Mouse (Mus musculus) stomach, embryonic 15.5 days (tissue): ENCODE results near the gene Gm9817. TPM values are rescaled to one million over a fixed set of nuclear protein-coding genes. Genes with fewer than 3 reads are reported as not detected.

ENCODE experiments used
- ATAC-seq: fragments of 200-750 bp; cut with Nextera tagmentation; 2 replicates; pipeline ENCODE4 v1.8.0; 2017; ENCODE audit warnings: low read depth, moderate number of reproducible peaks, moderate TSS enrichment; ENCODE audit not compliant: insufficient read depth, low FRiP score
- H3K27ac ChIP-seq: fragments of 300-500 bp; sonication (generic); 2 replicates; pipeline ENCODE4 v1.5.1; 2015; ENCODE audit warnings: mild to moderate bottlenecking, inconsistent platforms
- H3K27me3 ChIP-seq: fragments of 300-500 bp; sonication (generic); replicated peaks from 2 replicates; pipeline ENCODE4 v1.6.1; 2015; ENCODE audit warnings: inconsistent platforms
- H3K36me3 ChIP-seq: fragments of 300-500 bp; sonication (generic); 2 replicates; pipeline ENCODE4 v1.6.1; 2015; ENCODE audit warnings: inconsistent platforms
- H3K4me1 ChIP-seq: fragments of 300-500 bp; sonication (generic); 2 replicates; pipeline ENCODE4 v1.6.1; 2015; ENCODE audit warnings: inconsistent platforms
- H3K4me2 ChIP-seq: fragments of 300-500 bp; sonication (generic); 2 replicates; pipeline ENCODE4 v1.6.1; 2015; ENCODE audit warnings: mild to moderate bottlenecking, inconsistent platforms
- H3K4me3 ChIP-seq: fragments of 300-500 bp; sonication (generic); replicated peaks from 2 replicates; pipeline ENCODE4 v1.5.1; 2015; ENCODE audit warnings: inconsistent platforms
- H3K9ac ChIP-seq: fragments of 300-500 bp; sonication (generic); 2 replicates; pipeline ENCODE4 v1.6.1; 2015; ENCODE audit warnings: inconsistent platforms
- H3K9me3 ChIP-seq: fragments of 300-500 bp; sonication (generic); 2 replicates; pipeline ENCODE4 v1.6.1; 2016; ENCODE audit warnings: inconsistent platforms
- WGBS: fragments of 180-500 bp; shearing (Covaris S2); methylation state at CpG from one replicate; pipeline ENCODE4 v1.1.7; 2015; 5-methylcytosine and 5-hydroxymethylcytosine counted together
- polyA plus RNA-seq: library from polyadenylated mRNA; unstranded; fragments of >200 nt; fragmentation: Nextera tagmentation; extraction: Ambion mirVana; gene quantifications from 2 replicates; pipeline ENCODE4 v1.2.1, GENCODE M21; 2015

Gm9817 gene
- polyA plus RNA-seq, 1 experiment from 2014 or later: 0.13 TPM

DNA sequence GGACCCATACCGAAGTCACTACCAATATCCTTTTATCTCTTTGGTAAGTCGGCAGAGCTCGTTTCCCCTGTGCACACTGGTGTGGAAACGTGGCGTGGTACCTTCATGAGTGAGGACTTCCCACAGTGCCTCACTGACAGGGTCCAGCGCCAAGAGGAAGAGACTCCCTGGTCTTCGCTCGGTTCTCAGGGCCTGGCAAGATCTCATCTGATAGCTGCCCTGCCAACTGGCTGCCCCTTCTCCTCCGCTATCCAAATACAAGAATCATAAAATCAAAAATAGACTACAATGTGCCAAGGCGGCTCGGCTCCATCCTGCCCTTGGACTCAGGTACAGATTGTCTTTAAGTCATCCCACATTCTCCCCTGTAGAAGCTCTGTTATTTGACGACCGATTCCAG is 11.4 kb downstream of the Gm9817 start:
- no peak overlapping the region for H3K9ac ChIP-seq
- H3K4me2 ChIP-seq: no peak overlapping the region
- ATAC-seq: no peak
- H3K36me3 ChIP-seq: no peaks in the 10 kb centered on the region
- H3K27ac ChIP-seq: no peak overlapping the region
- H3K9me3 ChIP-seq: no peaks in the 10 kb centered on the region
- H3K4me1 ChIP-seq: peaks cover 9% of the 10 kb centered on the region; the same call in 1 of the 2 replicates
- 57% methylated on average over 13 of the region's 13 CpGs for WGBS
- no peaks in the 10 kb centered on the region for H3K27me3 ChIP-seq
- no peak overlapping the region for H3K4me3 ChIP-seq

GRCm38 (mm10) chr13:45092816-45093215 is 14.3 kb downstream of the Gm9817 start:
- Histone ChIP-seq H3K9ac (no peak overlapping the region), H3K27ac (no peak overlapping the region), H3K4me3 (no peak overlapping the region), H3K27me3 (no peaks in the 10 kb centered on the region), H3K9me3 (no peaks in the 10 kb centered on the region), H3K36me3 (no peaks in the 10 kb centered on the region), H3K4me2 (no peak overlapping the region), H3K4me1 (peaks cover 9% of the 10 kb centered on the region; the same call in 1 of the 2 replicates)
- no peak for ATAC-seq
- 76% methylated on average over 4 of the region's 4 CpGs for WGBS

DNA sequence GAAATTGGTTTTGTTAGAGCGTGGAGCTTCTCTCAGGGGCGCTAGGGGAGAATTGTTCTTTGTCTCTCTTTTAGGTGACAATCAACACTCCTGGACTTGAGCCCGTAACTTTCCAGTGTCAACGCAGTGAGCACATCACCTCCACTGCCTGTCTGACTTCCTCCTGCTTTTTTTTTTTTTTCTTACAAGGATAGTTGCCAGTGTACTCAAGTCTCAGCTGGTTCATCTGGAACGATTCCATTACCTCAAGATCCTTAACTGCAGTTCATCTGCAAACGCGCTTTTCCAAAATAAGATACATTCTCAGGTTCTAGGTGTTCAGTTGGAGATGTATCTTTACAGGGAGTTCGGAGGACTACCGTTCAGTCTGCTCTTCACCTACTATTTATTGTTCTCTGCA is 16.5 kb downstream of the Gm9817 start:
- no peak for ATAC-seq
- H3K4me1 ChIP-seq: no peaks in the 10 kb centered on the region
- H3K9me3 ChIP-seq: no peaks in the 10 kb centered on the region
- H3K4me2 ChIP-seq: no peak overlapping the region
- 83% methylated on average over 9 of the region's 9 CpGs for WGBS
- H3K9ac ChIP-seq: no peak overlapping the region
- H3K36me3 ChIP-seq: no peaks in the 10 kb centered on the region
- no peaks in the 10 kb centered on the region for H3K27me3 ChIP-seq
- H3K4me3 ChIP-seq: no peak overlapping the region
- no peak overlapping the region for H3K27ac ChIP-seq

DNA sequence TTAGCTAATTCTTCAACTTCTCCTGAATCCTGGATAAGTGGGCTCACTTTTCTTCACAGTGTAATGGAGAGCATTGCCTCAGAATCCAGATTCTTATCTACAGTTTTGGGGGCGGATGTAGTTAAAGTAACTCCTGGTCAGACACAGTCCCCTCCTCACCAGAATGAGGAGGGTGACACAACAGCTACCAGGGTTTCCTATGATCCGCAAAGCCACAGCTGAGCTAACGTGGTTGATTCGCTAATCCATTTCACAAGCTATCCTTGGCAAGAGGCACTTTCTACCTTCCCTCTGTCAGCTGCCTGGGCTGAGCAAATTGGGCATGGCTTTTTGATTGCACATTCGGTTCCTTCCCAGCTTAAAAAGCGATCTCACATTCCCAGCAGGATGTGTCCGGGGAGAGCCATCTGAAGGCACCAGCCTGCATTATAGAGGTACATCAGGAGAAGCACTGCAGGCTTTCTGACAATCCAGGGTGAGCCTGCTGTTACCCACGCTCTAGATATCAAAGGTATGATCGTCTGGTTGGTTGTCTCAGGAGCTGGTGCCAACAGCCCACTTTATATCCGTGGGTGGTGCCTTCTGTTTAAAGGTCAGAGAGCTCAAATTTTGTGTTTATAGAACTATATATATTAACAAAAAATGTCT is 21.2 kb downstream of the Gm9817 start:
- Histone ChIP-seq H3K27ac (no peak overlapping the region), H3K4me2 (no peak overlapping the region), H3K9me3 (no peaks in the 10 kb centered on the region), H3K27me3 (no peaks in the 10 kb centered on the region), H3K4me1 (no peaks in the 10 kb centered on the region), H3K4me3 (no peak overlapping the region), H3K9ac (no peak overlapping the region), H3K36me3 (no peaks in the 10 kb centered on the region)
- 63% methylated on average over 10 of the region's 10 CpGs for WGBS
- no peak for ATAC-seq

DNA sequence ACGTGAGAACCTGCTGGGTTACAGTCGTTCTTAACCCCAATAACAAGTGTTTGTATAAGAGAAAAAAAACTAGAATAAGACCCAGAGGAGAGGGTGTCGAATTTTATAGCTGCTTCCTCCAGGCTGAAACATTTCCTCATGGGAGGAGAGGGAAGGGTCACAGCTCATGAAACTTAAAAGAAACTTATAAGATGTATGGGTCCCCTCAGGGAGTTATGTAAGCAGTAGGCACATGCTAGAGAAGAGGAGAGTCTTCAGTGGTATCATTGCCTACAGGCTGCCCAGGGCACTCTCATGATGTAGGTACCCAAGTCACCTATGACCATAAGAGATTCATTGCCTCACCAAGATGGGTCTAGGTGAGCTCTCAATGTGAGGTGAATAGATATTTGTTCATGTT is 28.0 kb downstream of the Gm9817 start:
- no peak overlapping the region for H3K27ac ChIP-seq
- no peak overlapping the region for H3K4me2 ChIP-seq
- WGBS: 60% methylated on average over 3 of the region's 3 CpGs
- no peak overlapping the region for H3K9ac ChIP-seq
- no peak overlapping the region for H3K4me3 ChIP-seq
- H3K36me3 ChIP-seq: no peaks in the 10 kb centered on the region
- H3K4me1 ChIP-seq: no peaks in the 10 kb centered on the region
- H3K9me3 ChIP-seq: no peaks in the 10 kb centered on the region
- H3K27me3 ChIP-seq: no peaks in the 10 kb centered on the region
- no peak for ATAC-seq

DNA sequence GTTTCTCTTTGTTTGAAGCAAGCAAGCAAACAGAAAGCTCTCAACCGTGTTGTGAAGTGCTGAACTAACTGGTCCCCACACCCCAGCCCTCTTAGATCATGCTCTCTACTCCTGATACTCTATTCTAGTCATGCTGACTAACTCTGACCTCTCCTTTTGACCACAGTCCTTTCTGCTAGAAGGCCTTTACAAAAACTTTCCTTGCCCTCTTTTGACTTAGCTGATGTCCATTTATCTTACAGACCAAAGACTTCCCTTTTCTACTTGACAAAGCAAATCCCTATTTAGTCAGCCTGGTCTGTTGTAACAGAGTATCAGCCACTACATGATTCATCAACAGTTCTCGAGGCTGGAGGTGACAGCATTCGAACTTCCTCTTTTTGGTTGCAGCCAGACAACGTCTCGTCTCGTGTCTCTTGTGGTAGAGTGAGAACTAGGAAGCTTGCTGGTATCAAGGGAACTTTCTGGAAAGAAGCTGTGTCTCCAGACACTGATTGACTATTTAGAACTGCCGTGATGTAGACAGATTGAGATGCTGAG is 30.4 kb downstream of the Gm9817 start:
- H3K4me3 ChIP-seq: no peak overlapping the region
- 40% methylated on average over 7 of the region's 7 CpGs for WGBS
- no peak for ATAC-seq
- H3K4me1 ChIP-seq: no peaks in the 10 kb centered on the region
- no peaks in the 10 kb centered on the region for H3K9me3 ChIP-seq
- H3K9ac ChIP-seq: no peak overlapping the region
- H3K36me3 ChIP-seq: no peaks in the 10 kb centered on the region
- H3K27me3 ChIP-seq: no peaks in the 10 kb centered on the region
- no peak overlapping the region for H3K27ac ChIP-seq
- no peak overlapping the region for H3K4me2 ChIP-seq

- H3K36me3 ChIP-seq: no peaks in the 10 kb centered on the region
- WGBS: 80% methylated on average over 5 of the region's 5 CpGs
- H3K27me3 ChIP-seq: no peaks in the 10 kb centered on the region
- no peak overlapping the region for H3K9ac ChIP-seq
- H3K4me2 ChIP-seq: no peak overlapping the region
- ATAC-seq: no peak
- H3K27ac ChIP-seq: no peak overlapping the region
- no peak overlapping the region for H3K4me3 ChIP-seq
- H3K4me1 ChIP-seq: no peaks in the 10 kb centered on the region
- no peaks in the 10 kb centered on the region for H3K9me3 ChIP-seq
Measured at GRCm38 (mm10) chr13:45118375-45118774, 39.9 kb downstream of the Gm9817 start.

DNA sequence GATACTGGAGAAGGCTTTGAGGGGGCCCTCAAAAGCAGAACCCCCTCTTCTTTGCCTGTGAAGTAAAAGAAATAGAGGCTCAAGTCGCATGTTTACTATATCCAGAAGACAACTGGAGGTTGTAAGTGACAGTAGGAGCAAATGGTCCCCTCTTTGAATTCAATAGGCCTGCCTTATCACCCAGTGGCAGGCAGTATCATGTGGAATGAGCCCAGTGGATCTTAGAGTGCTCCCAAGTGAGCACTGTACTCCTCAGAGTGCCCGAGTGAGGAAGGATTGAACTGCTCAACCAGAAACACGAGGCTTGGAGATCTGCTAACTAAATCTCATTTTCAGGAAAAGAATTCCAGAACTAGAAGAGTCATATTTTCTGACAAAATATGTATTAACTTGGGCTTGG is 40.3 kb downstream of the Gm9817 start:
- Histone ChIP-seq H3K4me1 (no peaks in the 10 kb centered on the region), H3K36me3 (no peaks in the 10 kb centered on the region), H3K9ac (no peak overlapping the region), H3K27ac (no peak overlapping the region), H3K27me3 (no peaks in the 10 kb centered on the region), H3K9me3 (no peaks in the 10 kb centered on the region), H3K4me3 (no peak overlapping the region), H3K4me2 (no peak overlapping the region)
- 71% methylated on average over 3 of the region's 3 CpGs for WGBS
- no peak for ATAC-seq

Other genes starting within 250 kb of the Gm9817 start
- 58.7 and 61.1 TPM in 2 replicates for gene Dtnbp1, start 76.5 kb upstream of the Gm9817 start, polyA plus RNA-seq